Mouse (Mus musculus) embryo, embryonic 9.5 days (tissue): ENCODE results near the gene Map4k4.

Source experiments
- DNase-seq: peaks from one replicate; pipeline ENCODE4 v3.0.0-alpha.2; 2017; ENCODE audit errors: extremely low spot score

Gene Map4k4

GRCm38 (mm10) chr1:40033743-40034420 lies 133.2 kb downstream of the Map4k4 start:
- DNase-seq: no peak

GRCm38 (mm10) chr1:40037831-40038230 lies 137.1 kb downstream of the Map4k4 start:
- DNase-seq: no peak

GRCm38 (mm10) chr1:40045686-40046085 lies 145.0 kb downstream of the Map4k4 start:
- no peak for DNase-seq

- DNase-seq: no peak
Observed at GRCm38 (mm10) chr1:40046600-40046999, 145.9 kb downstream of the Map4k4 start.

GRCm38 (mm10) chr1:40051157-40051556 lies 150.4 kb downstream of the Map4k4 start:
- no peak for DNase-seq

GRCm38 (mm10) chr1:40052156-40052555 lies 151.4 kb downstream of the Map4k4 start:
- no peak for DNase-seq

GRCm38 (mm10) chr1:40053071-40053470 lies 152.4 kb downstream of the Map4k4 start:
- DNase-seq: no peak

GRCm38 (mm10) chr1:40055051-40055450 lies 154.3 kb downstream of the Map4k4 start:
- no peak for DNase-seq

GRCm38 (mm10) chr1:40055963-40056362 lies 155.2 kb downstream of the Map4k4 start:
- DNase-seq: no peak

- DNase-seq: no peak
Observed at GRCm38 (mm10) chr1:40057351-40057750, 156.6 kb downstream of the Map4k4 start.

GRCm38 (mm10) chr1:40058013-40058412 lies 157.3 kb downstream of the Map4k4 start:
- no peak for DNase-seq

GRCm38 (mm10) chr1:40059122-40059774 lies 158.5 kb downstream of the Map4k4 start:
- DNase-seq: no peak

- DNase-seq: no peak
Observed at GRCm38 (mm10) chr1:40061359-40061758, 160.6 kb downstream of the Map4k4 start.

- no peak for DNase-seq
Observed at GRCm38 (mm10) chr1:40063409-40063808, 162.7 kb downstream of the Map4k4 start.

- DNase-seq: no peak
Observed at GRCm38 (mm10) chr1:40064508-40064907, 163.8 kb downstream of the Map4k4 start.

GRCm38 (mm10) chr1:40072558-40072957 lies 171.8 kb downstream of the Map4k4 start:
- no peak for DNase-seq

GRCm38 (mm10) chr1:40073779-40074178 lies 173.1 kb downstream of the Map4k4 start, which contains the start of gene Il1r2:
Gene Il1r2, plus strand, starts transcription at chr1:40074079.
- no peak for DNase-seq
